Mouse (Mus musculus): ENCODE measurements around the gene Tnfrsf13c.

Tnfrsf13c gene

DNA sequence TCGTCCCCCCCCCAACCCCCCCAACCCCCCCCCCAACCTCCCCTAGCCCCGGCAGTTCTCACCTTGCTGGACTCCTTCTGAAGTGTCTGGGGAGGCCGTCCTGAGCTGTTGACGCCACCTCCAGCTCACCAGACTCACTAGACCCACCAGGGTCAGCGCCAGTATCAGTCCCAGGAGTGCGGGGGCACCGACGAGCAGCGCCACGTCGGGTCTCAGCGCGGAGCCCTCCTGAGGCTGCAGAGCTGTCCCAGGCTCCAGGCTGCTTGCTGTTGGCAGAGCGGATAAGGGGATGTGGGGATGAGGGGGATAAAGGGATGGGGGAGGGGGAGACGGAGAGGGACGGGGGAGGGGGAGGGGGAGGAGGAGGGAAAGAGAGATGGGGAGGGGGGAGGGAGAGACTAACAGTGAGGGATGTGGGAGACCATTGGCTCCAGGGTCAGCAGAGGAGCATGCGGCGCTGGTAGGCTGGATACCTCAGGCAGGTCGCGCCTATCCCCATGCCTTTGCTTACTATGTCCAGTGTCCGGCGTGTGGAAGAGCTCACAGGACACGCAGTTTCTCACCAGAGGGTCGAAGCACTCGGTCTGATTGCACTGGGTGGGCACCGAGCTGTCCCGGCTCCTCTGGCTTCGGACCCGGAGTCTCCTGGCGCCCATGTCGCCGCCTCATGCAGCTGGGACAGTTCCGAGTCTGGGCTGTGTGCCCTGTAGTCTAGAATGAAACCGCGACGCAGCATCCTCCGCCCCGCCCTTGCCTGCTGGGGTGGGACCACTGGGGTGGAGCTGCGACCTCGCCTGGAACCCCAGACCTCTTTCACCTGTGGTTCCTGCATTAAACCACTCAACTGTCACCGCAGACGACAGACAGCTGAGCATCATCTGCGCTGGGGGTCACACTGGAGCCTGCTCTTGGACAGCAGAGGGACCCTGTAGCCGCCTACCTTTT, at the start of gene Tnfrsf13c:
Gene Tnfrsf13c, minus strand, starts transcription at position 713 of the 945 bp plus-strand sequence.
- 4% methylated on average over 42 of the region's 44 CpGs for WGBS

DNA sequence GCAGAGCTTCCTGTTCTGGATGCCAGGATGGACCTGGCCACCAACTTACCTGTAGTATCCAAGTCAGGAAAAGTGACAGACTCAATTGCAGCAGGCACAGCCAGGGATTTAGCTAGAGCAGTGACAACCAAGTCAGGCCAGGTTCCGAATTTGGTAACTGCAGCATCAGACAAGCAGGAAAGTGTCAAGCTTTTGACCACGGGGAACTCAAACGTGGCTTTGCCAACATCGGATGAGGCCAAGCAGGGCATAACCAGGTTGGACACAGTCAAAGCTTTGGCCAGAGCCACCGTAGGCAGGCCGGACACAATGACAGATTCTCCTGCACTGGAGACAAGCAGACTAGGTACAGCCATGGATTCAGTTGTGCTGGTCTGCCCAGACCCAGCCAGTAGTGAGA, 48.1 kb upstream of the Tnfrsf13c start:
- 89% methylated on average over 6 of the region's 6 CpGs for WGBS

DNA sequence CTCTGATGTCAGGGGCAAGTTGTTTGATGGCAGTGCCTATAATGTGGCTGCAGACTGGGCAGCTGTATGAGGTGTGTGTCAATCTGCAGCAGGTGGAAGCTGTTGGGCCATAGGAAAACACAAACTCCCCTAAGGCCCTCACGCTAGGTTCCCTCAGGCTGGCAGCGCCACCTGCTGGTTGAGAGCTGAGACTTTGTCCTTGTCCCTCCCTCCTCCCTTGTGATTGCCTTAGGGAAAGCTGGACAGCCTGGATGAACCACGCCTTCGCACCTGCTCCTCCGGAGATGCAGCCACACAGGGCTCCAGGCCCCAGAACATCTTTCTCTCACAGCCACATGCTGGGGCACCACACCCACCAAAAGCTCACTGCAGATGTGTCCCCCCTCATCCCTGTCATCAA, 47.0 kb upstream of the Tnfrsf13c start:
- WGBS = 1% methylated on average over 5 of the region's 5 CpGs

DNA sequence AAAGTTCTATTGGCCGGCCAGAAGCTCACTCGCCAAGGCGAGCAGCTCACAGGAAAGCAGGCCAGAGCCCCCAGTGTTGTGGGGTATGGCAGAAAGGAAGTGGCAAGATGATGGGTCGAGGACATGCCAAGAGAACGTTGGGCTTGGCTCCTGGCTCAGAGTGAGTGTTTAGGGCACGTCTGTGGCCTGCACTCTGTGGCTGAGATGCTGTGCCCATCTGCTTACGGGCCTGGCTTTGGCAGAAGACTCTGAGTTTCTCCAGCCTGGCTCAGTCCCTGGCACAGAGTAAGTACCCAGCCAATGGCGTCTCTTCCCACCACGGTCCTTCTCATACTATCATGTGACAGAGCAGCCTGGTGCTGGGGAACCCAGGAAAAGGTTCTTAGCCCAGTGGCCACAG, 44.6 kb upstream of the Tnfrsf13c start:
- 65% methylated on average over 9 of the region's 9 CpGs for WGBS

GRCm38 (mm10) chr15:82268185-82268584, 44.0 kb upstream of the Tnfrsf13c start:
- WGBS = 35% methylated on average over 3 of the region's 3 CpGs

DNA sequence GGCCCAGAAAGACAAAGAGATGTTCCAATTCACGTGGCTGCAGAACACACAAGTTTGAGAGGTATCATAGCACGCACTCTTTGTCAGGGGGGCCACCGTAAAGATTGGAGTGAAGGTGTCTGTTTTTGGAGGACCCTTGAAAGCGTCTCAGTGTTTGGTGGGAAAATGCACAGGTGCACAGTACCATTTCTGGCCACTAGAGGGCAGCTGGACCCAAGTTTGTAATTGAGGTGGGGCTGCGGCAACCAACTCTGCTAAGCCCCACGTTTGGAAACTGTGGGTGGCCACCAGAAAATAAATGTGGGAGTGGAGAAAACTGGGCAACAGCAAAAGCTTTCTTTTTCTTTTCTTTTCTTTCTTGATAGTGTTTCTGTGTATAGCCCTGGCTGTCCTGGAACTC, 42.2 kb upstream of the Tnfrsf13c start:
- WGBS = 5% methylated on average over 6 of the region's 6 CpGs

GRCm38 (mm10) chr15:82259510-82259909, 35.3 kb upstream of the Tnfrsf13c start:
- 20% methylated on average over 16 of the region's 16 CpGs for WGBS

DNA sequence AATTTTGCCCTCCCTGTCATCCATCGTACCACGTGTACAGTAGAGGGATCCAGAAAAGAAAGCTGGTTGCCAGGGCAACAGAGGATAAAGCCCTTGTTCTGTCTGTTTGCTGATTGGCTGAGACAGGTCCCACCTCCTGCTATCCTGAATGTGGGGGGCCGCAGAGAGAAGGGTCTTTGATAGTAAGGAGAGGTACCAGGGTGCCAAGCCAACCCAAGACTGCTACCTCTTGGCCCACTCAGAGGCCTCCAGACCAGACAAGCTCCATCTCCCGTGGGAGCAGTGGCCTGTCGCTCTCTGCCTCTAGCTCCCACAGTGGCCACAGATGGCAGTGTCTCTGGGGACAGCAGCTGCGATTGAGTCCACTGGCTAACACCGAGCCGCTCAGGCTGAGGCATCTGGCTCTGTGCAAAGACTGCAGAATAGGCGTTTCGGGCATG, 31.8 kb upstream of the Tnfrsf13c start:
- 10% methylated on average over 10 of the region's 10 CpGs for WGBS

DNA sequence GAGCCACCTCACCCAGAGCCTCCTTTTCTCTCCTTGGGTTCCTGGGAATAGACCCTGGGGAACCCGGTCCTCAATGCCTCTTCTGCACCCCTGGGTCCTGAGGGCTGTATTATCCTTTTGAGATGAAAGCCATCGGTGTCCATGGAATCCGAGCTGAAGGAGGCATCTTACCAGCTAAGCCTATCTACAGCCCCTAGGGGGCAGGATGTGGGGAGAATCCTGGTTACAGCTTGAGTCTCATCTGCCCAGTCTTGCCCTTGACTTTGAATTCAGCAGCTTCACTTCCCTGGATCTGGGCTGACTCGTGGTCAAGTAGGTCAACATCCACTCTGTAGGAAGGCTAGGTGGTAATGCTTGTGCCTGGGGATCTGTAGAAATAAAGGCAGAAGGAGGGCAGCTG, 31.1 kb upstream of the Tnfrsf13c start:
- 28% methylated on average over 4 of the region's 4 CpGs for WGBS

DNA sequence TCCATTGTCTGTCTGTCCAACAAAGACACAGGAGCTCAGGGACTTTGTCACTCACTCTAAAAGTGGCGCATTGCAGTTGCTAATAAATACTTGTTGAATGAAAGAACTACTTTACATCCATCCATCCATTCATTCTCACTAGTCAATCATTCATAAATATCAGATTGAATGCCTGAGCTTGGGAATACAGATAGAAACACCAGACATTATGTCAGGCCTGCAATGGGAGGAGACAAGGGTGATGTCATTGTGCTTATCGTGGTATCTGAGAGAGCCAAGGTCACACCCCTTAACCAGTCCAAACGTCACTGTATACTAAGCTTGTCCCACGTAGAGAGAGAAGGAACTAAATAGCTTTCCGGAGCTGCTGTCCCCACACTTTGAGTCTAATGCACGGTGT, 27.9 kb upstream of the Tnfrsf13c start, which contains the start of gene 1500009C09Rik:
Gene 1500009C09Rik, plus strand, starts transcription at position 301 of the 400 bp plus-strand sequence.
- 94% methylated on average over 6 of the region's 6 CpGs for WGBS

- 97% methylated on average over 3 of the region's 3 CpGs for WGBS
Observed at GRCm38 (mm10) chr15:82251579-82251978, 27.4 kb upstream of the Tnfrsf13c start.

DNA sequence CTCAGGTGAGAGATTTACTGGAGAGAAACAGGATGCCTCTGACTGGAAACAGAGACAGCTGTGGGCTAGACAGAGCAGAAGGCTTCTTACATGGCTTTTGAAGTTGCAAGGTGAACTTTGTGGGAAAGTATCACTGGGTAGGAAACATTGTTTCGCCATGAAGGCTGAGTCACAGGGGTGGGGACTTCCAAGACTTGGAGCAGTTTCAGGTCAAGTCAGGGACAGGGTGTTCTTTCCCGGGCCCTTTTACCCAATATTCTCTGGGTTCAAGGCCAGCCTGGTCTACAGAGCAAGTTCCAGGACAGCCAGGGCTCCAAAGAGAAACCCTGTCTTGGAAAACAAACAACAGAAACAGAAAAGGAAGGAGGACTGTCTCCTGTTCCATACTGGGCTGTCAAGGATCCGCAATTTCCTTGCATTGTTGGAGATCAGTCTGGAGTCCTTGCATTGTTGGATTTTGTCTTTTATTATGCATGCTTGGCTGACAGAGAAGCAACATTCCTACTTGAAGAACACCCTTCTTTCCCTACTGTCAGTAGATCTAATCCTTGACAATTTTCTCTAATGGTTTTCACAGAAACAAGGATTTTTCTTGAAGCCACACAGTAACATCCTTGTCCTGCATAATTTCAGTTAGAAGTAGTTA, 23.1 kb upstream of the Tnfrsf13c start:
- WGBS = 75% methylated on average over 3 of the region's 3 CpGs

- 22% methylated on average over 9 of the region's 9 CpGs for WGBS
Observed at GRCm38 (mm10) chr15:82244805-82245161, 20.6 kb upstream of the Tnfrsf13c start.

- under 1% methylated on average over 65 of the region's 65 CpGs for WGBS
Observed at GRCm38 (mm10) chr15:82244115-82244804, 20.1 kb upstream of the Tnfrsf13c start, which contains the start of gene Cenpm. Gene Cenpm (minus strand): TSS chr15:82244748.

- WGBS = 2% methylated on average over 12 of the region's 12 CpGs
Observed at GRCm38 (mm10) chr15:82243742-82244114, 19.6 kb upstream of the Tnfrsf13c start.

DNA sequence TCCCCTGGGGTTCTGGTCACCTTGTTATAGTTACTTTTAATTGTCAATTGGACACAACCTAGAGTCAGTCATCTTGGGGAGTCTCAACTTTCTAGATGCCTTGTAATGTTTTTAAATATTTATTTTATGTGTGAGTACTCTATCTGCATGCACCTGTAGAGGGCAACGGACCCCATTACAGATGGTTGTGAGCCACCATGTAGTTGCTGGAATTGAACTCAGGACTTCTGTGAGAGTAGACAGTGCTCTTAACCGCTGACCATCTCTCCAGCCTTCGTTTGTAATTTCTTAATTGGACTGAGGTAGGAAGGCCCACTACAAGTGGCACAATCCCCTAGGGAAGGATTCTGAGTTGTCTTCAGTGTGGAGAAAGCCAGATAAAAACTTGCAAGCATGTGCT, 19.1 kb upstream of the Tnfrsf13c start:
- WGBS = 66% methylated on average over 3 of the region's 3 CpGs

DNA sequence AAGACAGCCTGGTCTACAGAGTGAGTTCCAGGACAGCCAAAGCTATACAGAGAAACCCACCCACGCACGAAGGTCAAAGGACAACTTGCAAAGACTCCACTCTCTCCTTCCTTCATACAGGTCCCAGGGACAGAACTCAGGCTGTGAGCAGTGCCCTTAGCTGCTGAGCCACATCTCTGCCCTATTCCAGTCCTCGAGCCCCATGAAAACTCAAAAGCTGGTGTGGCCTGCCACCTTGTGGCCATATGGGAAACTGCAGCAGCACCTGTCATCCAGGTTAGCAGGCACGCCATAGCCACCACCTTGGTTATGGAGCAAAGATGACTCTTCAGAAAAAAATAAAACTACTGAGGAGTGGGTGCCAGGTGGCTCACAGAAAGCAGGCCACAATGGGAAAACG, 12.4 kb upstream of the Tnfrsf13c start:
- WGBS = 17% methylated on average over 5 of the region's 5 CpGs

DNA sequence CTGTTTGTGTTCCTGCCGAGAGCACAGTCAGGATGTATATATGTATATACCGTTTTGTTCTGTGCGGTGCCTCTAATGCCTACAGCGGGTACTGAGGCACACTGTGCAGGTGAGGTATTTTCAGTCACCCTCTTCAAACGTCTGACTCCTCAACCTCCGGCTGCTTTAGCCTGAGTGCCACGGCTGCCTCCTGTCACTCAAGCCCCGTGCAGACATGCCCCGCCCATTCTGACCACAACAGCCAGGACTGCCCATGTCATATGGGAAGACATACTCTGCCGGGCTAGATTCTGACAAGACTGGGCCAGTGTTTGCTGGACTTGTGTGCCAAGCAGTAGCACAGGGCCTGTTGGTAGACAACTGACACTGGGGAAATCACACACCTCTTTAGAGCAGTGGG, 11.5 kb upstream of the Tnfrsf13c start:
- 81% methylated on average over 10 of the region's 10 CpGs for WGBS

GRCm38 (mm10) chr15:82232651-82233050, 8.5 kb upstream of the Tnfrsf13c start:
- WGBS = 87% methylated on average over 4 of the region's 4 CpGs

DNA sequence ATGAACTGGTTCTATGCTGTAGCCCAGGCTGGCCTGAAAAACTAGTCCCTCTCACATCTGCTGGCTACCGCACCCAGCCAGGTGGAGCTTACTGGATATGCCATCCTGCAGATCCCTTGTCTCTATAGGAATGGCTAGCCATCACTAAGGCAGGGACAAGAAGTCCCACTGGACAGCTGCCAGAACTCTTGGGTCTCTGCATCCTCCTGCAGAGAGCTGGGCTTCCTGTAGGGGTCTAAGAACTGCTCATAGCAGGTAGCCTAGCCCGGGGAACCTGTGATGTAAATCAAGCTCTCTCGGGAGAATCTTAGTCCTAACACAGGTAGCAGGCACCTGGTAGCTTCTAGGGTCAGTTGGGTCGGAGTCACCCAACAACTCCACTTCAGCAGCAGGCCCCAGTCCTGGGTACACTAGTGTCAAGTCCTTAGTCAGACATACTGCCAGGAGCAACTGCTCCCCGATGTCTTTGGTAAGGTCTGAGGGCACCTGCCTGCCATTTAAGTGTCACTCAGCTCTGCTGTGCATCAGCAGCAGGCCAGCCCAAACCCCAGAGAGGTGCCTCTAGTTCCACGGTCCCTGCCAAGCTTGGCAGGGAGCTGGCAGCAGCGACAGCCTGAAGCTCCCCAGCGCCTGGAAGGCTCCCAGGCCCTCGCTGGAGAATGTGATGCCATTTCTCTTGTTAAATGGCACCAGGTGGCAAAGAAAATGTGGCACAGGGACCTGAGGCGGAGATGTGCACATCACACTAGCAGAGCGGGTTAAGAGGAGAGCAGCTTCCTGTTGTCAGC, 7.6 kb upstream of the Tnfrsf13c start:
- 48% methylated on average over 11 of the region's 11 CpGs for WGBS

DNA sequence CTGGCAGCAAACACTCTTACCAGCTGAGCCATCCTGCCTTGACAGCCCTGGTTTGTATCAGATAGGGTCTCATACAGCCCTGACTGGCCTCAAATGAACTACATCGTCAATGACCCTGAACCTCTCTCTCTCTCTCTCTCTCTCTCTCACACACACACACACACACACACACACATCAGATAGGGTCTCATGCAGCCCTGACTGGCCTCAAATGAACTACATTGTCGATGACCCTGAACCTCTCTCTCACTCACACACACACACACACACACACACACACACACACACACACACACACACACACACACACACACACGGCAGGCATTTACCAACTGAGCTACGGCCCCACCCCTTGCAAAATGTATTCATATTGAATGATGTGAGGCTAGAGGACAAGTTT, 6.9 kb upstream of the Tnfrsf13c start:
- WGBS = 78% methylated on average over 4 of the region's 4 CpGs
